Mouse (Mus musculus): ENCODE results near the gene Gm13694. TPM values are rescaled to one million over a fixed set of nuclear protein-coding genes. Genes with fewer than 3 reads are reported as not detected.
"Not testable (repeated sequence)": the region's sequence is repeated elsewhere in the genome, so short reads cannot be mapped to it uniquely, and the experiment has no call there.

Gm13694 gene
- polyA plus RNA-seq, 2 experiments, result not detected

DNA sequence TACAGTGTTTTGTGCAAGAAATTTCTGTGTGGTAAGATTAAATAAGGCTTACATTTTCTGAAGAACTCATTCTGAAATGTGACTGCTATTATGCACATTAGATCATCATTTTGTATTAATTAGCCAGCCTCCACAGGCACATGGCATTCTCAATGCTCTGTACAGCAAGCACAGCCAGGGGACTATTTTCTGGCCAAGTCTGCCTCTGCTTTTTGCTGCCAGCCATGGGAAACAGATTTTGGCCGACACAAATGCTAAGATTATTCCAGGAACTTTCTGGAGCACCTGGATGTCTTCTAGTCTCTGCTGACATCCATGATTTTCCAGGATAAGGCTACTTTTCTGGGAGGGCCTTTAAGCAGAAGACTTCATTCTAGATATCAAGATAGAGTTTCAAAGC lies 30.2 kb downstream of the Gm13694 start:
- ATAC-seq (ENCODE audit: insufficient read depth) (no peak), DNase-seq (ENCODE audit: low read depth in 3 of 3, low spot score in 3 of 3) (no peak)
- Histone ChIP-seq H3K4me2 (ENCODE audit: low read depth) (no peak overlapping the region), H3K4me1 (replicated peaks; ENCODE audit: control insufficient read depth in 2 of 2, insufficient read depth in 2 of 2, low read length in 1 of 2) (peaks cover 0 to 2% of the 10 kb centered on the region in 2 experiments; a peak in 1 of 4 replicates), H3K9me3 (ENCODE audit: control insufficient read depth, low read length) (no peaks in the 10 kb centered on the region), H3K27ac (no peak overlapping the region), H3K4me3 (ENCODE audit: insufficient read depth in 1 of 2, low read depth in 2 of 2, low read length in 2 of 2) (no peak overlapping the region), H3K27me3 (ENCODE audit: control insufficient read depth, insufficient read depth, low read length) (no peaks in the 10 kb centered on the region), H3K9ac (replicated peaks) (no peak overlapping the region), H3K36me3 (replicated peaks; ENCODE audit: control insufficient read depth, insufficient read depth, low read depth) (no peaks in the 10 kb centered on the region)
- 40% methylated on average over 1 of the region's 1 CpGs for WGBS (ENCODE audit: insufficient replicate concordance)
- TF ChIP-seq CTCF (IDR thresholded peaks at IDR 0.05; ENCODE audit: low read depth) (no peak), EP300 (IDR thresholded peaks at IDR 0.05; ENCODE audit: low read depth) (no peak)

DNA sequence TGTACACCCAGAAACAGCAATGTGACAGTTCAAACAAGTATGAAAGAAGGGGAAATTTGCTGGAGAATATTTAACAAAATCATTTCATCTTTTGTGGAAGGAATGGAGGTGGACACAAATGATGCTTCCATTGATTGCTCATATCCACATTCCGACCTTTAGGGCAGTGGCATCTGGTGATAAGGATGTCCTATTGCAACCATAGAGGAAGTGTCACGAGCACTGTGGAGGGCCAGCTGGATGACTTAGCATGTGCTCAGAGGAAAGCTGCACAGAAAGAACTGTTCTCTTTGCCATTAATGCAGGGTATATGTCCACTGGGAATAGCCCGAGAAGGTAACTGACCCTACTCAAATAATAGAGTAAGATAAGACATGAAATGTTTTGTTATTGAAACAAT lies 31.1 kb downstream of the Gm13694 start:
- no peak for DNase-seq (ENCODE audit: low read depth in 3 of 3, low spot score in 3 of 3)
- H3K27me3 ChIP-seq (ENCODE audit: control insufficient read depth, insufficient read depth, low read length), result no peaks in the 10 kb centered on the region
- WGBS (ENCODE audit: insufficient replicate concordance), result 8% methylated on average over 3 of the region's 3 CpGs
- H3K27ac ChIP-seq, result no peak overlapping the region
- no peaks in the 10 kb centered on the region for H3K36me3 ChIP-seq (replicated peaks; ENCODE audit: control insufficient read depth, insufficient read depth, low read depth)
- H3K4me3 ChIP-seq (ENCODE audit: insufficient read depth in 1 of 2, low read depth in 2 of 2, low read length in 2 of 2), result no peak overlapping the region
- no peaks in the 10 kb centered on the region for H3K9me3 ChIP-seq (ENCODE audit: control insufficient read depth, low read length)
- H3K9ac ChIP-seq (replicated peaks), result no peak overlapping the region
- no peak overlapping the region for H3K4me2 ChIP-seq (ENCODE audit: low read depth)
- ATAC-seq (ENCODE audit: insufficient read depth), result no peak
- TF ChIP-seq CTCF (IDR thresholded peaks at IDR 0.05; ENCODE audit: low read depth) (no peak), EP300 (IDR thresholded peaks at IDR 0.05; ENCODE audit: low read depth) (no peak)
- H3K4me1 ChIP-seq (replicated peaks; ENCODE audit: control insufficient read depth in 2 of 2, insufficient read depth in 2 of 2, low read length in 1 of 2), result peaks cover 0 to 2% of the 10 kb centered on the region in 2 experiments; a peak in 1 of 4 replicates

DNA sequence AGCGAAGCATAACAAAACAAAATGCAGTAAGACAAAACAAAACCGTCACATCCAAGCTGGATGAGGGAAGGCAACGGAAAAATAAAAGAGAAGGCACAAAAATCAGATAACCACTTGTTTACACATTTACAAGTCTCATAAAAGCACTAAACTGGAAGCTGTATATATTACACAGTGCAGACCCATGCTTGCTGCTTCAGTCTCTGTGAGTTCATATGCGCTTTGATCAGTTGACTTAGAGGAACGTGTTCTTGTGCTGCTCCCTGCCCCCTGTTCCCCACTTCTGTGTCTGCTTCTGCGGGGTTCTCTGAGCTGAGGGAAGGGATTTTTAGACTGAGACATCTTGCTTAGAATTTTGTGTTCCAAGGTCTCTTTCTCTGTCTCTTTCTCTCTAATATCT lies 35.8 kb downstream of the Gm13694 start:
- no peak for ATAC-seq (ENCODE audit: insufficient read depth)
- H3K9ac ChIP-seq (replicated peaks), result no peak overlapping the region
- no peak overlapping the region for H3K4me2 ChIP-seq (ENCODE audit: low read depth)
- no peak overlapping the region for H3K4me3 ChIP-seq (ENCODE audit: insufficient read depth in 1 of 2, low read depth in 2 of 2, low read length in 2 of 2)
- H3K27ac ChIP-seq, result no peak overlapping the region
- 50% methylated on average over 6 of the region's 6 CpGs for WGBS (ENCODE audit: insufficient replicate concordance)
- peaks cover 8 to 12% of the 10 kb centered on the region in 2 experiments for H3K4me1 ChIP-seq (replicated peaks; ENCODE audit: control insufficient read depth in 2 of 2, insufficient read depth in 2 of 2, low read length in 1 of 2)
- TF ChIP-seq CTCF (IDR thresholded peaks at IDR 0.05; ENCODE audit: low read depth), result no peak
- no peak for TF ChIP-seq EP300 (IDR thresholded peaks at IDR 0.05; ENCODE audit: low read depth)
- no peaks in the 10 kb centered on the region for H3K36me3 ChIP-seq (replicated peaks; ENCODE audit: control insufficient read depth, insufficient read depth, low read depth)
- no peaks in the 10 kb centered on the region for H3K9me3 ChIP-seq (ENCODE audit: control insufficient read depth, low read length)
- no peak for DNase-seq (ENCODE audit: low read depth in 3 of 3, low spot score in 3 of 3)
- no peaks in the 10 kb centered on the region for H3K27me3 ChIP-seq (ENCODE audit: control insufficient read depth, insufficient read depth, low read length)

GRCm38 (mm10) chr2:84016291-84016690 lies 37.6 kb downstream of the Gm13694 start:
- WGBS (ENCODE audit: insufficient replicate concordance), result 68% methylated on average over 5 of the region's 5 CpGs
- ATAC-seq (ENCODE audit: insufficient read depth); H3K9me3 ChIP-seq (ENCODE audit: control insufficient read depth, low read length); H3K27me3 ChIP-seq (ENCODE audit: control insufficient read depth, insufficient read depth, low read length); H3K27ac ChIP-seq; DNase-seq (ENCODE audit: low read depth in 3 of 3, low spot score in 3 of 3); H3K4me2 ChIP-seq (ENCODE audit: low read depth); H3K9ac ChIP-seq (replicated peaks); H3K36me3 ChIP-seq (replicated peaks; ENCODE audit: control insufficient read depth, insufficient read depth, low read depth); H3K4me3 ChIP-seq (ENCODE audit: insufficient read depth in 1 of 2, low read depth in 2 of 2, low read length in 2 of 2): not testable (repeated sequence)
- H3K4me1 ChIP-seq (replicated peaks; ENCODE audit: control insufficient read depth in 2 of 2, insufficient read depth in 2 of 2, low read length in 1 of 2), result peaks cover 9 to 14% of the 10 kb centered on the region in 2 experiments

- no peak for DNase-seq (ENCODE audit: low read depth in 3 of 3, low spot score in 3 of 3)
- ATAC-seq (ENCODE audit: insufficient read depth), result no peak
- 38% methylated on average over 3 of the region's 3 CpGs for WGBS (ENCODE audit: insufficient replicate concordance)
- H3K27ac ChIP-seq, result no peak overlapping the region
- H3K4me2 ChIP-seq (ENCODE audit: low read depth), result no peak overlapping the region
- no peak overlapping the region for H3K4me3 ChIP-seq (ENCODE audit: insufficient read depth in 1 of 2, low read depth in 2 of 2, low read length in 2 of 2)
- no peaks in the 10 kb centered on the region for H3K27me3 ChIP-seq (ENCODE audit: control insufficient read depth, insufficient read depth, low read length)
- no peak overlapping the region for H3K9ac ChIP-seq (replicated peaks)
- peaks cover 9 to 14% of the 10 kb centered on the region in 2 experiments for H3K4me1 ChIP-seq (replicated peaks; ENCODE audit: control insufficient read depth in 2 of 2, insufficient read depth in 2 of 2, low read length in 1 of 2)
- TF ChIP-seq CTCF (IDR thresholded peaks at IDR 0.05; ENCODE audit: low read depth) (no peak), EP300 (IDR thresholded peaks at IDR 0.05; ENCODE audit: low read depth) (no peak)
- H3K36me3 ChIP-seq (replicated peaks; ENCODE audit: control insufficient read depth, insufficient read depth, low read depth), result no peaks in the 10 kb centered on the region
- H3K9me3 ChIP-seq (ENCODE audit: control insufficient read depth, low read length), result no peaks in the 10 kb centered on the region
Observed at GRCm38 (mm10) chr2:84018330-84018729, 39.6 kb downstream of the Gm13694 start.
